Mouse (Mus musculus) spleen, adult 2 months (tissue): ENCODE results near the gene Gmeb1.

Experiments used
- CTCF ChIP-seq: fragments of 200-500 bp; IDR thresholded peaks from 2 replicates; pipeline ENCODE4 v1.5.1; 2011; ENCODE audit warnings: mild to moderate bottlenecking, inconsistent platforms; ENCODE audit not compliant: insufficient read depth, insufficient read length, insufficient replicate concordance; ENCODE audit errors: extremely low read depth
- POLR2A ChIP-seq: fragments of 200-500 bp; IDR thresholded peaks from 2 replicates; pipeline ENCODE4 v1.6.1; 2011; ENCODE audit warnings: low read depth, low read length, inconsistent platforms

DNA sequence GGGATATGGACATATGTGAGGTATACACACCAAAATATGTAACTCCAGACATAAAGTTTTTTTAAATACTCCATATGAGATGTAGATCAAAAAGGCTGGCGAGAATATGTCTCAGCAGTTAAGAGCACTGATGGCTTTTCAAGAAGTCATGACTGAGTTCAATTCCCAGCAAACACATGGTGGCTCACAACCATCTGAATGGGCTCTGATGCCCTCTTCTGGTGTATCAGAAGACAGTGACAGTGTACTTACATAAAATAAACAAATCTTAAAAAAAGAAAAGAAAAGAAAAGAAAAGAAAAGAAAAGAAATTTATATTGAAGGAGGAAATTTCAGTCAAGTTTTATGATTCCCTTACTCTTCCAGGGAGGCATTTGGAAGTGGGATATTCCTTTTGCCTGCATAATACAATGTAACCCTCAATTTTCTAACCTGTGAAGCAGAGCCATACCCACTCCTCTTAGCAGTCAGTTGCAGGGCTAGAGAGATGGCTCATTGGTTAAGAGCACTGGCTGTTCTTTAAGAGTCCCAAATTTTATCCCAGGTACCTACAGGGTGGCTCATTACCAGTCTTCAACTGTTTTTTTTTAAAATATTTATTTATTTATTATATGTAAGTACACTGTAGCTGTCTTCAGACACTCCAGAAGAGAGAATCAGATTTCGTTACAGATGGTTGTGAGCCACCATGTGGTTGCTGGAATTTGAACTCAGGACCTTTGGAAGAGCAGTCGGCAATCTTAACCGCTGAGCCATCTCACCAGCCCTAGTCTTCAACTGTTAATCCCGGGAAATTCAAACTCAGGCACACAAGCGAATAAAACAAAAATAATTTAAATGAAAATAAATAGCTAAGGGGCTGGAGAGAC is 7.7 kb upstream of the Gmeb1 start:
- TF ChIP-seq CTCF (peak; percentile 37; the same call in 1 of the 2 replicates), POLR2A (no peak)
